Mouse (Mus musculus): Measurements from ENCODE around the gene Etnk1. TPM values are rescaled to one million over a fixed set of nuclear protein-coding genes. Genes with fewer than 3 reads are reported as not detected.

The Etnk1 gene
- total and polyA plus RNA-seq, 3 experiments: 29.9 to 37.0 (median 33.6) TPM

DNA sequence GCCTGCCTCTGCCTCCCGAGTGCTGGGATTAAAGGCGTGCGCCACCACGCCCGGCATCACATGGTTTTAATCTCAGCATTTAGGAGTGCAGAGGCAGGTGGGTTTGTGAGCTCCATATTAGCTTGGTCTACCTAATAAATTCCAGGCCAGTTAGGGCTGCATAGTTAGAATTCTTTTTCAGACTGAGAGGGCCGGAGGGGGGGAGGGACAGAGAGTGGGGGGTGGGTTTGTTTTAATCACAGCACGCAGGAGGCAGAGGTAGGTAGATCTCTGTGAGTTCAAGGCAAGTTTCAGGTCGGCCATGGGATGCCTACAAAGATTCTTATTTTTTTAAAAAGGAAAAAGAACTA, 2.1 kb upstream of the Etnk1 start:
- Histone ChIP-seq H3K4me3 (ENCODE audit: control insufficient read depth in 1 of 2, insufficient read depth in 1 of 2, low read depth in 2 of 2, low read length in 2 of 2) (peak overlapping the region; percentile 41 to 77), H3K9ac (ENCODE audit: control insufficient read depth, low read depth, low read length, poor library complexity, severe bottlenecking) (peak overlapping the region; percentile 43)

GRCm38 (mm10) chr6:143165404-143166257, 1.4 kb upstream of the Etnk1 start:
- DNase-seq (ENCODE audit: low read depth, low spot score): peak; percentile 40
- H3K27me3 ChIP-seq (ENCODE audit: control insufficient read depth in 1 of 2, insufficient read depth in 2 of 2, low read length in 2 of 2): no peaks in the 10 kb centered on the region
- peak overlapping the region; percentile 74 to 77 for H3K4me3 ChIP-seq (ENCODE audit: control insufficient read depth in 1 of 2, insufficient read depth in 1 of 2, low read depth in 2 of 2, low read length in 2 of 2)
- peak overlapping the region; percentile 95 for H3K9ac ChIP-seq (ENCODE audit: control insufficient read depth, low read depth, low read length, poor library complexity, severe bottlenecking)
- no peaks in the 10 kb centered on the region for H3K9me3 ChIP-seq (replicated peaks; ENCODE audit: insufficient read depth, low read length)
- H3K27ac ChIP-seq (ENCODE audit: control insufficient read depth, low read depth, low read length): peak overlapping the region; percentile 83
- H3K79me2 ChIP-seq (ENCODE audit: control insufficient read depth, insufficient read depth, low read length, poor library complexity): peaks cover 32% of the 10 kb centered on the region
- peaks cover 5 to 33% of the 10 kb centered on the region in 2 experiments; a peak in 3 of 4 replicates for H3K36me3 ChIP-seq (ENCODE audit: control insufficient read depth in 1 of 2, insufficient read depth in 2 of 2, low read length in 2 of 2)
- H3K4me1 ChIP-seq (ENCODE audit: control insufficient read depth in 1 of 2, insufficient read depth in 2 of 2, low read length in 2 of 2): peaks cover 20 to 25% of the 10 kb centered on the region in 2 experiments
- peak; percentile 45; the same call in 1 of the 2 replicates for TF ChIP-seq SIN3A (IDR thresholded peaks at IDR 0.05; ENCODE audit: low read length)
- TF ChIP-seq ZMIZ1 (IDR thresholded peaks at IDR 0.05; ENCODE audit: low read depth, low read length): no peak
- no peak for TF ChIP-seq RAD21 (IDR thresholded peaks at IDR 0.05; ENCODE audit: low read depth, low read length)
- no peak for TF ChIP-seq MYC (IDR thresholded peaks at IDR 0.05; ENCODE audit: low read depth, low read length)
- TF ChIP-seq SMC3 (IDR thresholded peaks at IDR 0.05; ENCODE audit: low read depth, low read length): no peak
- no peak for TF ChIP-seq MAX (IDR thresholded peaks at IDR 0.05; ENCODE audit: low read length)
- no peak for TF ChIP-seq POLR2A (IDR thresholded peaks at IDR 0.05; ENCODE audit: control insufficient read depth in 1 of 2, insufficient read depth in 1 of 2, low read depth in 1 of 2, low read length in 2 of 2, poor library complexity in 1 of 2)
- TF ChIP-seq E2F4 (IDR thresholded peaks at IDR 0.05; ENCODE audit: borderline replicate concordance, low read depth, low read length): no peak
- 0 out of 4 replicates have a peak, but pooled peaks have one; percentile 6 to 11 for TF ChIP-seq EP300 (IDR thresholded peaks at IDR 0.05; ENCODE audit: low read depth in 1 of 2, low read length in 2 of 2)
- no peak for TF ChIP-seq CTCF (IDR thresholded peaks at IDR 0.05 in 2 of 3, conservative IDR thresholded peaks at IDR 0.05 in 1 of 3; ENCODE audit: control insufficient read depth in 1 of 3, insufficient read depth in 1 of 3, low read depth in 2 of 3, low read length in 3 of 3, poor library complexity in 1 of 3, severe bottlenecking in 1 of 3)
- no peak for TF ChIP-seq UBTF (IDR thresholded peaks at IDR 0.05; ENCODE audit: borderline replicate concordance, insufficient read depth, low read depth, low read length)
- TF ChIP-seq CHD2 (IDR thresholded peaks at IDR 0.05; ENCODE audit: low read length): no peak
- TF ChIP-seq MEF2A (IDR thresholded peaks at IDR 0.05; ENCODE audit: extremely low read depth, insufficient replicate concordance, low read depth, low read length, poor library complexity, severe bottlenecking): no peak
- TF ChIP-seq NELFE (IDR thresholded peaks at IDR 0.05; ENCODE audit: low read depth, low read length): no peak
- 0 out of 2 replicates have a peak, but pooled peaks have one; percentile 6 for TF ChIP-seq ETS1 (IDR thresholded peaks at IDR 0.05; ENCODE audit: low read depth, low read length)
- TF ChIP-seq TBP (IDR thresholded peaks at IDR 0.05; ENCODE audit: low read depth, low read length): no peak
- TF ChIP-seq POLR2AphosphoS2 (IDR thresholded peaks at IDR 0.05; ENCODE audit: low read length): no peak
- TF ChIP-seq NRF1 (IDR thresholded peaks at IDR 0.05; ENCODE audit: insufficient read depth, low read depth, low read length, poor library complexity, severe bottlenecking): no peak
- no peak for TF ChIP-seq GATA1 (IDR thresholded peaks at IDR 0.05; ENCODE audit: low read depth, low read length)
- TF ChIP-seq ZNF384 (IDR thresholded peaks at IDR 0.05; ENCODE audit: low read depth, low read length): peak; percentile 79
- no peak for TF ChIP-seq ZKSCAN1 (IDR thresholded peaks at IDR 0.05; ENCODE audit: low read depth, low read length)
- TF ChIP-seq USF1 (IDR thresholded peaks at IDR 0.05; ENCODE audit: low read depth, low read length): no peak
- no peak for TF ChIP-seq USF2 (IDR thresholded peaks at IDR 0.05; ENCODE audit: borderline replicate concordance in 1 of 2, insufficient read depth in 1 of 2, low read depth in 1 of 2, low read length in 2 of 2)
- TF ChIP-seq KAT2A (conservative IDR thresholded peaks at IDR 0.05; ENCODE audit: low read depth, low read length): 0 out of 2 replicates have a peak, but pooled peaks have one; percentile 13
- no peak for TF ChIP-seq MAFK (IDR thresholded peaks at IDR 0.05; ENCODE audit: borderline replicate concordance, low read depth, low read length)
- 0 out of 2 replicates have a peak, but pooled peaks have one; percentile 23 for TF ChIP-seq HCFC1 (IDR thresholded peaks at IDR 0.05; ENCODE audit: low read depth, low read length)

More for the DNA sequence above, 2.1 kb upstream of the Etnk1 start:
- Histone ChIP-seq H3K9me3 (replicated peaks; ENCODE audit: insufficient read depth, low read length) (no peaks in the 10 kb centered on the region), H3K27ac (ENCODE audit: control insufficient read depth, low read depth, low read length) (peak overlapping the region; percentile 83), H3K79me2 (ENCODE audit: control insufficient read depth, insufficient read depth, low read length, poor library complexity) (peaks cover 25% of the 10 kb centered on the region), H3K27me3 (ENCODE audit: control insufficient read depth in 1 of 2, insufficient read depth in 2 of 2, low read length in 2 of 2) (no peaks in the 10 kb centered on the region), H3K36me3 (ENCODE audit: control insufficient read depth in 1 of 2, insufficient read depth in 2 of 2, low read length in 2 of 2) (peaks cover 5 to 27% of the 10 kb centered on the region in 2 experiments; a peak in 3 of 4 replicates), H3K4me1 (ENCODE audit: control insufficient read depth in 1 of 2, insufficient read depth in 2 of 2, low read length in 2 of 2) (peaks cover 17 to 25% of the 10 kb centered on the region in 2 experiments)
- TF ChIP-seq USF1 (IDR thresholded peaks at IDR 0.05; ENCODE audit: low read depth, low read length) (no peak), POLR2AphosphoS5 (IDR thresholded peaks at IDR 0.05; ENCODE audit: borderline replicate concordance, low read depth, low read length) (no peak), SMC3 (IDR thresholded peaks at IDR 0.05; ENCODE audit: low read depth, low read length) (no peak), EP300 (IDR thresholded peaks at IDR 0.05; ENCODE audit: low read depth in 1 of 2, low read length in 2 of 2) (no peak), UBTF (IDR thresholded peaks at IDR 0.05; ENCODE audit: borderline replicate concordance, insufficient read depth, low read depth, low read length) (no peak), TCF12 (IDR thresholded peaks at IDR 0.05; ENCODE audit: low read depth, low read length) (no peak), TBP (IDR thresholded peaks at IDR 0.05; ENCODE audit: low read depth, low read length) (no peak), JUND (IDR thresholded peaks at IDR 0.05; ENCODE audit: low read depth, low read length) (no peak)
- DNase-seq (ENCODE audit: low read depth, low spot score): peak; percentile 31

Data from MEL (cell line).